Mouse (Mus musculus) spleen, adult 18-20 months (tissue): Measurements from ENCODE around the gene Fam118b.

Source experiments
- DNase-seq, 2 experiments: peaks; one replicate each; pipeline ENCODE4 v3.0.0; 2022; ENCODE audit warnings: mixed read lengths in 2 of 2

Fam118b gene

DNA sequence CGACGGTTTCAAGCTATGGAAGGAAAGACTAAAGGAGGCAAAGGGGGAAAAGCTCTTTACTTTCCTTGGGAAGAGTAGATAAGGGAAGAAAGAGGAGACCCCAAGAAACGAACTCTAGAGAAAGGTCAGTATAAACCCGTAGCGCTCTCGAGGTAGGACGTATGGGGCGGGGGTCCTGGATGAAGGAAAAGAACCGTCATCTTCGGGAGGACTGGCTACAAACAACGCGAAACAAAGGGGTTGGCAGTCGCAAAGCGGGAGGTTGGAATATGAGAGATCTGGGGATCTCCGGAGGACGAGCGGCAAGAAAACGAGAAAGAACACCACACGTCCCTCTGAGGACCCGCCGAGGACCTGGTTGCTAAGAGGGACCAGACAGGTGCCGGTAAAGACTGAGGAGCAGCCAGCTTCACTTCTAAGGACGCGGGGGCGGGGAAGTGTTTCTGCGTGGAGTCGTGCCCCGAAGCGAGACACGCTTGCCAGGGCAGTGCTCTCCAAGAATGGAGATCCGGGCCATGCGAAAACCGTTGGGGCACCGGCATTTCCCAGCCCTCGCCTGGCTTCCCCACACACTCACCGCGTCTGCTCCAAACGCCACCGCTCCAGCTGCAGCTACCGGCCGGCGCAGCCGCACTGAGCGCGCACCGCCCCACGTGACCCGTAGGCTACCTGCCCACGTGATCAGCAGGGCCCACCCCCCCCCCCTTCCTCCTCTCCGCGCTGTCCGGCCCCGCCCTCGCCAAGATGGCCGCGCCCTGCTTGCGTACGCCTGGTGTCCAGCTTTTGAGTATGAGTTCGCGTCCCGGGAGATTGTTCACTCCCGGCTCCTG lies at the start of gene Fam118b, which contains the start of gene Rpusd4:
Fam118b (minus strand) TSS at position 660 of the 830 bp plus-strand sequence.
Rpusd4 (plus strand) TSS at position 720 of the 830 bp plus-strand sequence.
- peak; percentile 81 to 89 for DNase-seq

GRCm38 (mm10) chr9:35316771-35317211 lies 49.2 kb upstream of the Fam118b start:
- DNase-seq: no peak

- no peak for DNase-seq
Observed at GRCm38 (mm10) chr9:35314254-35314653, 46.6 kb upstream of the Fam118b start.

GRCm38 (mm10) chr9:35313601-35314000 lies 46.0 kb upstream of the Fam118b start:
- no peak for DNase-seq

- DNase-seq: no peak
Observed at GRCm38 (mm10) chr9:35312516-35312915, 44.9 kb upstream of the Fam118b start.

- DNase-seq: no peak
Observed at GRCm38 (mm10) chr9:35310377-35310776, 42.8 kb upstream of the Fam118b start.

DNA sequence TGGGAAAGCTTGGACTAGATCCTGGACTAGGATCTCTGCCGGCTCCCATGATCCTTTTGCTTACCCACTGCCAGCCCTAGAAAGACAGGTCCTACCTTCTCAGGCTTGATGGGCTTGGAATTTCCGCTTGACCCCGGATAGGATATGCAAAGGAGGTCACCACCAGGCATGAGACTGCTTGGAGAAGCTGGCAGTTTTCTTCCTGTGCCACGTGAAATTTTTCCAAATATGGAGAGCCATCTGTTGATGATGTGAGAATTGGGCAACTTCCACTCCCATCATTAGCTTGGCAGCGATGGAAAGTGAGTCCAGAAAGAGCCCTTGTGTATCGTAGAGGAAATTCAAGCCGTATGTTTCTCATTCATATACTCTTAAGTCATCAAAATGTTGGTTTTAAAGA lies 39.9 kb upstream of the Fam118b start:
- DNase-seq: no peak

GRCm38 (mm10) chr9:35302172-35302571 lies 34.6 kb upstream of the Fam118b start:
- DNase-seq: no peak

DNA sequence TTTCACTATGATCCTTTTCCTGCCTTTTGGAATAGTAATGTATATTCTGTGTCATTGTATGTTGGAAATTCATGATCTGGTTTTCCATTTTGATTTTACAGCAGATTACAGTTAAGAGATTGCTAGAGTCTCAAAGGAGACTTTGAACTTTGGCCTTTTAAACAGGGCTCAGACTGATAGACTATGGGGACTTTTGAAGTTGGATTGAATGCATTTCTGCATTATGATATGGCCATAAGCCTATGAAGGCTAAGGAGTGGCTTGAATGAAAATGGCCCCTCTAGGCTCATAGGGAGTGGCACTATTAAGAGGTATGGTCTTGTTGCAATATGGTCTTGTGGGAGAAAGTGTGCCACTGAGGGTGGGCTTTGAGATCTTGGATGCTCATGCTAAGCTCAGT lies 30.2 kb upstream of the Fam118b start:
- DNase-seq: no peak

- DNase-seq: no peak
Observed at GRCm38 (mm10) chr9:35293465-35293864, 25.9 kb upstream of the Fam118b start.

- no peak for DNase-seq
Observed at GRCm38 (mm10) chr9:35290916-35291315, 23.3 kb upstream of the Fam118b start.

- DNase-seq: no peak
Observed at GRCm38 (mm10) chr9:35290417-35290816, 22.8 kb upstream of the Fam118b start.

DNA sequence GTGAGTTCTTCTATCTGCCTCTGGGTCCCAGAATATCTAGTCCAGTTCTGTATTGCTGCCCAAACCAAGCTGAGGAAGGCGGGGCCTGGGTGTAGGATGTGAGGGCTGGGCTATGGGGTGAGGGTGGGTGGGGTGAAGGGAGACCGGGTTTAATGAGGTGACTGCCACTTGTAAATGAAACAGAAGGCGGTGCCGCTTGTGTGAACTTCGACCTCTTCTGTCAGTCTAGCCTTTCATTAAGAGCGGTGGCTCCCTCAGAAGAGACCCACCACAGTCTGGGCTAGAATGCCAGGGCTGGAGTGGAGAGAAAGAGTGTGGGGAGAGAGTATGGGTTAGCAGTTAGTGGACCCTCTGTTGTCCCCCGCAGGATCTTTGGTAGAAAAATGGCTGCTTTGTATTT lies 22.4 kb upstream of the Fam118b start:
- DNase-seq: no peak

DNA sequence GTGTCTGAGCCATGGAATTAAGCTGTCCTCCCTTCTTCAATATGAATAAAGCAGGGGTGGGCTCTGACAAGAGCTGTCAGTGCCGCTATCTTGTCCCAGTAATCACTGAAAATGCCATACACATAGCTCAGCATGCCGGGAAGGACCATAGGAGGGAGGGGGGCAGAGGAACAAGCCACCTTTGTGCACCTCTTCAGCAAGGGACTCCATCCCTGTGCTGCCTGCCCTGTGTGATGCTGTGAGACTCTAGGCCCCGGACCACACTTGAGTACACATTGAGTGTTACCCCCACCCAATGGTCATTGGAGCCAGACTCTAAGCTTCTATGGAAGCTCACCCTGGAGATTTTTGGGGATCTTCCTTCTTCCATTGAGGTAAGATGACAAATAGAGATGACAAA lies 18.7 kb upstream of the Fam118b start:
- no peak for DNase-seq

- no peak for DNase-seq
Observed at GRCm38 (mm10) chr9:35284351-35284750, 16.7 kb upstream of the Fam118b start.

DNA sequence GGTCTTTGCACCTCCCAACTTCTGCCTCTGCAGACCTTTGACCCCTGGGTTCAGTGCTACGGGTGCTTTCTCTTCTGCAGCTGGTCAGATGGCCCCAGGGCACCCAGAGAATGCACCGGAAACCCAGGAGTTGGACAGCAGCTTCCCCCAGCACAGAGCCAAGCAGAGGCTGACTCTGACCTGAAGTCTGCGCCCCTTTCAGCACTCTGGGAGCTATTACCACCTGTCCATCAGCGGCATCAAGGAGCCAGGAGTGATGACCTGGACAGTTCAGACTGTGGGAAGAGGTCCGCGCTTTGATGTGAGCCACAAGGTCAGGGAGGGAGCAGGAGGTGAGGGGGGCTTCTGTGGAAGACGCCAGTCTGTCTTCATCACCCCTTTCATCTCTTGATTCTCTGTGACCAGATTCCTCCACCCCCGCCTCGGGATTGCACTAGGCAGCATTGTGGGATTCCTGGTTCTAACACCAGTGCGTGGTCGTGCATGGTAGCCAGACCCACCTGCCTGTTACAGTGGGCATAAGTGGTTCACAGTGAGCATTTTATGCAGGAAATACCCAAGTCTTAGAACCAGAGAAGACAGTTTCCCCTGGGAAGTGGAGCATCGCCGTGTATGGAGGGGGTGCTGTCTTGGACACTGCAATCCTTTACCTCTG lies 15.9 kb upstream of the Fam118b start:
- no peak for DNase-seq

DNA sequence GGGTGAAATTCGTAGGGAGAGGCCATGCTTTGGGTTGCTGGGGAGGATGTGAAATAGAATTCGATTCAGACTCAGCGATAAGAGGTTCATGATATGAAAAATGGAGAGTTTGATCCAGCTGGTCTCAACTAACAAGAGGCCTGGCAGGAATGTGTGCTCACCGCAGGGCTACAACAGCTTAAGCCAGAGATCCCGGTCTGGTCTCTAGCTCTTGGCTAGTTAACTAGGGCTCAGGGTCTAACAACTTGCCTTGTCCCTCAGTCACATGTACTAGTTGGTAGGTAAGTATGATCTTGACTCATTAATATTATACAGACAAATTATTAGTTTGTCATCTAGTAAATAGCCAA lies 15.2 kb upstream of the Fam118b start:
- no peak for DNase-seq

GRCm38 (mm10) chr9:35282006-35282850 lies 14.6 kb upstream of the Fam118b start:
- peak in 1 of 2 experiments; percentile 44 for DNase-seq

DNA sequence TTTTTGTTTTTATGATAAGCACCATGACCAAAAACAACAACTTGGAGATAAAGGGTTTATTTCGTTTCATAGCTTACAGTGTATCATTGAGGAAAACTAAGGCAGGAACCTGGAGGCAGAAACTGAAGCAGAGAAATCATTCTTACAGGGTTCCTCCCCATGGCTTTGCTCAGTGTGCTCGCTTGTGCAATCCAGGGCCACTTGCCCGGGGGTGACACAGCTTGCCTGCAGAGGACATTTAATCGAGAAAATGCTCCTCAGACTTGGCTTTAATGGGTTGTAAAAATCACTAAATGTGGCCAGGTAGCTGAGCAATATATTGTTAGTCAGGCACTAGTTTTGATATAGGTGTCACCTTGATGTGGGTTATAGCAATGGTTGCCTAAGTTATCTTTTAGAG lies 10.8 kb upstream of the Fam118b start:
- no peak for DNase-seq

DNA sequence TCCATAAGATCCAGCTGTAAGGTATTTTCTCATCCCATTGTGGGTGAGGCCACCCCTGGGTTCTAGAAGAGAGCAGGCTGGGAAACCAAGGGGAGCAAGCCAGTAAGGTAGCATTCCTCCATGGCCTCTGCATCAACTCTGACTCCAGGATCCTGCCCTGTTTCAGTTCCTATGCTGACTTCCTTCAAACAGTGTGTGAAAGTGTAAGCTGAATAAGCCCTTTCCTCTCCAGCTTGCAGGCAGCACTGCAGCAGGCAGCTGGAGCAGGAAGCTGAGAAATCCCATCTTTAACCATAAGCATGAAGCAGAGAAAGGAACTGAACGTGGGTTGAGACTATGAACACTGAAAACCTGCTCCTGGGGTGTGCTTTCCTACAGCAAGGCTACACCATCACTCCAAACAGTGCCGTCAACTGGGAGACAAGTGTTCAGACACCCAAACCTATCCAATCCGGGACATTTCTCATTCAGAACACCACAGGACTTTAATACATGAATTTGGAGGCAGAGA lies 10.3 kb upstream of the Fam118b start:
- no peak for DNase-seq

GRCm38 (mm10) chr9:35267976-35268715 lies 541 bp upstream of the Fam118b start:
- DNase-seq: no peak

GRCm38 (mm10) chr9:35264509-35264908 lies 3.1 kb downstream of the Fam118b start:
- DNase-seq: no peak
